Mouse (Mus musculus) heart, postnatal 0 days (tissue): Measurements from ENCODE around the gene Fermt1. TPM values are rescaled to one million over a fixed set of nuclear protein-coding genes. Genes with fewer than 3 reads are reported as not detected.

Source experiments
- ATAC-seq: fragments of 200-750 bp; cut with Nextera tagmentation; 2 replicates; pipeline ENCODE4 v1.8.0; 2017; ENCODE audit warnings: low read depth, moderate number of reproducible peaks, moderate library complexity; ENCODE audit not compliant: insufficient read depth
- DNase-seq: peaks from one replicate; pipeline ENCODE4 v3.0.0-alpha.2; 2016; ENCODE audit warnings: low spot score
- H3K27ac ChIP-seq: fragments of 300-500 bp; sonication (generic); 2 replicates; pipeline ENCODE4 v1.5.1; 2014; ENCODE audit warnings: low read depth, mild to moderate bottlenecking
- H3K27me3 ChIP-seq: fragments of 300-500 bp; sonication (generic); 2 replicates; pipeline ENCODE4 v1.6.1; 2014; ENCODE audit warnings: low read length, mixed read lengths; ENCODE audit not compliant: control insufficient read depth, insufficient read depth
- H3K36me3 ChIP-seq: fragments of 300-500 bp; sonication (generic); replicated peaks from 2 replicates; pipeline ENCODE4 v1.6.1; 2014; ENCODE audit warnings: low read length, mixed read lengths; ENCODE audit not compliant: control insufficient read depth, insufficient read depth
- H3K4me1 ChIP-seq: fragments of 300-500 bp; sonication (generic); 2 replicates; pipeline ENCODE4 v1.6.1; 2014; ENCODE audit warnings: antibody characterized with exemption; ENCODE audit not compliant: control insufficient read depth, insufficient read depth
- H3K4me2 ChIP-seq: fragments of 300-500 bp; sonication (generic); 2 replicates; pipeline ENCODE4 v1.6.1; 2014; ENCODE audit warnings: low read depth, mild to moderate bottlenecking, low read length, moderate library complexity
- H3K4me3 ChIP-seq: fragments of 300-500 bp; sonication (generic); 2 replicates; pipeline ENCODE4 v1.5.1; 2014; ENCODE audit warnings: low read depth, low read length
- H3K9ac ChIP-seq: fragments of 300-500 bp; sonication (generic); replicated peaks from 2 replicates; pipeline ENCODE4 v1.6.1; 2014; ENCODE audit warnings: low read depth, low read length, mixed read lengths
- H3K9me3 ChIP-seq: fragments of 300-500 bp; sonication (generic); replicated peaks from 2 replicates; pipeline ENCODE4 v1.6.1; 2016; ENCODE audit warnings: low read length; ENCODE audit not compliant: control insufficient read depth
- CTCF ChIP-seq: IDR thresholded peaks from 2 replicates; pipeline ENCODE4 v1.5.1; 2016; ENCODE audit warnings: antibody characterized with exemption, control low read depth, low read depth
- EP300 ChIP-seq: IDR thresholded peaks from 2 replicates; pipeline ENCODE4 v1.6.1; 2016; ENCODE audit warnings: antibody characterized with exemption, low read depth
- WGBS: fragments of 180-500 bp; shearing (Covaris S2); extraction: QIAGEN DNeasy Blood & Tissue Kit; methylation state at CpG from one replicate; pipeline ENCODE4 v1.1.7; 2014; 5-methylcytosine and 5-hydroxymethylcytosine counted together
- polyA plus RNA-seq: library from polyadenylated mRNA; unstranded; fragments of >200 nt; fragmentation: Nextera tagmentation; extraction: Ambion mirVana; gene quantifications from 2 replicates; pipeline ENCODE4 v1.2.1, GENCODE M21; 2015
- total RNA-seq: library from RNA; depleted of rRNA; stranded (reverse); fragments of >200 nt; gene quantifications from 2 replicates; pipeline ENCODE4 v1.2.3, GENCODE M21; 2014; ENCODE audit warnings: low replicate concordance

Fermt1 gene
- total and polyA plus RNA-seq, 2 experiments from 2014 or later: not detected

GRCm38 (mm10) chr2:132943596-132943995 is 2.1 kb downstream of the Fermt1 start:
- Histone ChIP-seq H3K27me3 (peaks cover 49% of the 10 kb centered on the region), H3K9ac (no peak overlapping the region), H3K9me3 (no peaks in the 10 kb centered on the region), H3K27ac (no peak overlapping the region), H3K4me3 (no peak overlapping the region), H3K4me1 (0 out of 2 replicates have a peak, but pooled peaks cover 7% of the 10 kb centered on the region), H3K4me2 (no peak overlapping the region), H3K36me3 (no peaks in the 10 kb centered on the region)
- ATAC-seq: no peak
- DNase-seq: no peak
- TF ChIP-seq EP300 (no peak), CTCF (no peak)
- 52% methylated on average over 9 of the region's 9 CpGs for WGBS

GRCm38 (mm10) chr2:132939056-132939455 is 6.7 kb downstream of the Fermt1 start:
- H3K36me3 ChIP-seq: no peaks in the 10 kb centered on the region
- peaks cover 17% of the 10 kb centered on the region for H3K27me3 ChIP-seq
- no peaks in the 10 kb centered on the region for H3K4me1 ChIP-seq
- DNase-seq (no peak), ATAC-seq (no peak)
- H3K9me3 ChIP-seq: no peaks in the 10 kb centered on the region
- TF ChIP-seq EP300 (no peak), CTCF (no peak)
- H3K9ac ChIP-seq: no peak overlapping the region
- 74% methylated on average over 14 of the region's 14 CpGs for WGBS
- H3K4me2 ChIP-seq: no peak overlapping the region
- no peak overlapping the region for H3K27ac ChIP-seq
- no peak overlapping the region for H3K4me3 ChIP-seq

- DNase-seq (no peak), ATAC-seq (no peak)
- Histone ChIP-seq H3K9me3 (no peaks in the 10 kb centered on the region), H3K27me3 (no peaks in the 10 kb centered on the region), H3K36me3 (no peaks in the 10 kb centered on the region), H3K4me1 (no peaks in the 10 kb centered on the region), H3K4me3 (no peak overlapping the region), H3K9ac (no peak overlapping the region), H3K27ac (no peak overlapping the region), H3K4me2 (no peak overlapping the region)
- TF ChIP-seq EP300: no peak
- TF ChIP-seq CTCF: no peak
- WGBS: 60% methylated on average over 4 of the region's 4 CpGs
Observed at GRCm38 (mm10) chr2:132936176-132936575, 9.5 kb downstream of the Fermt1 start.

GRCm38 (mm10) chr2:132934711-132935110 is 11.0 kb downstream of the Fermt1 start:
- 71% methylated on average over 4 of the region's 4 CpGs for WGBS
- H3K9me3 ChIP-seq: no peaks in the 10 kb centered on the region

GRCm38 (mm10) chr2:132934142-132934541 is 11.6 kb downstream of the Fermt1 start:
- ATAC-seq (no peak), DNase-seq (no peak)
- TF ChIP-seq CTCF: no peak
- H3K9ac ChIP-seq: no peak overlapping the region
- no peak overlapping the region for H3K4me3 ChIP-seq
- H3K27ac ChIP-seq: no peak overlapping the region
- H3K9me3 ChIP-seq: no peaks in the 10 kb centered on the region
- no peaks in the 10 kb centered on the region for H3K4me1 ChIP-seq
- no peak overlapping the region for H3K4me2 ChIP-seq
- 70% methylated on average over 2 of the region's 2 CpGs for WGBS
- H3K36me3 ChIP-seq: no peaks in the 10 kb centered on the region
- no peaks in the 10 kb centered on the region for H3K27me3 ChIP-seq

More at GRCm38 (mm10) chr2:132934711-132935110, 11.0 kb downstream of the Fermt1 start:
- Histone ChIP-seq H3K4me1 (no peaks in the 10 kb centered on the region), H3K4me3 (no peak overlapping the region), H3K9ac (no peak overlapping the region), H3K27me3 (no peaks in the 10 kb centered on the region), H3K36me3 (no peaks in the 10 kb centered on the region), H3K4me2 (no peak overlapping the region), H3K27ac (no peak overlapping the region)
- ATAC-seq: no peak
- no peak for DNase-seq
- TF ChIP-seq CTCF (no peak), EP300 (no peak)

GRCm38 (mm10) chr2:132928999-132929398 is 16.7 kb downstream of the Fermt1 start:
- TF ChIP-seq CTCF: no peak
- no peak for TF ChIP-seq EP300
- H3K4me2 ChIP-seq: no peak overlapping the region
- H3K27me3 ChIP-seq: no peaks in the 10 kb centered on the region
- H3K4me1 ChIP-seq: no peaks in the 10 kb centered on the region
- no peak for ATAC-seq
- no peak overlapping the region for H3K27ac ChIP-seq
- H3K9me3 ChIP-seq: no peaks in the 10 kb centered on the region
- whole genome bisulfite sequencing: 79% methylated on average over 2 of the region's 2 CpGs
- H3K9ac ChIP-seq: no peak overlapping the region
- no peak for DNase-seq
- H3K4me3 ChIP-seq: no peak overlapping the region
- no peaks in the 10 kb centered on the region for H3K36me3 ChIP-seq
